In genomic region chr8:11497017-11497990, GRCm38 (mm10) we compare ENCODE assay signal across 8 mouse cellular contexts. TPM values are rescaled to one million over a fixed set of nuclear protein-coding genes. Genes with fewer than 3 reads are reported as not detected.
A peak's percentile ranks its signal among the peaks of the same experiment; 100 is the strongest.
DNase-seq lines count a peak whose midpoint lies in the region; ATAC-seq lines count a peak whose summit lies in the region.

Gene Naxd, plus strand, starts transcription at chr8:11497506.

- intact Hi-C loops in left cerebral cortex, postnatal 10 days (cut with DNase I) = no loop called here

- peak; percentile 80 to 88 for DNase-seq in gastrocnemius, adult 8-10 months (ENCODE audit: low spot score in 2 of 2)
- peak; percentile 61 for DNase-seq in hindlimb bud, embryonic 11.5 days (ENCODE audit: extremely low spot score, low read depth, low spot score)
- peak; percentile 87 to 95 for DNase-seq in left cerebral cortex, postnatal 10 days (ENCODE audit: extremely low spot score in 1 of 2, low spot score in 2 of 2)
- peak; percentile 93 for DNase-seq in right cerebral cortex, postnatal 25 days
- peak; percentile 88 to 89 for DNase-seq in urinary bladder, postnatal 4 days (ENCODE audit: low spot score in 2 of 2)

- ATAC-seq in activated CD4-positive, CD25-positive, alpha-beta regulatory T cell, adult 4 months = peak; percentile 99
- peak; percentile 98 for ATAC-seq in common myeloid progenitor, adult 5-6 weeks (replicated peaks; ENCODE audit: low read depth, poor library complexity, severe bottlenecking)
- ATAC-seq in megakaryocyte-erythroid progenitor cell, adult 5-6 weeks (replicated peaks; ENCODE audit: low FRiP score, low TSS enrichment, poor library complexity, severe bottlenecking) = peak; percentile 99

RNA-seq across cellular contexts. Expression of gene Naxd, which starts in this region (rescaled TPM):
- polyA plus RNA-seq in activated CD4-positive, CD25-positive, alpha-beta regulatory T cell, adult 4 months (2017; shearing (Covaris generic)) = 10 to 100 TPM; 46.7 to 61.4 TPM
- total RNA-seq in common myeloid progenitor, adult 5-6 weeks (2017) = 34.9 and 50.2 TPM in 2 replicates
- total RNA-seq in gastrocnemius, adult 8-10 months (2022) = 10 to 100 TPM; 23.8 to 29.1 (median 26.4) TPM
- total RNA-seq in left cerebral cortex, postnatal 10 days (2021) = 10 to 100 TPM; 55.8 to 60.0 TPM
- total RNA-seq in megakaryocyte-erythroid progenitor cell, adult 5-6 weeks (2014; fragmentation: Nextera tagmentation) = 27.5 and 63.2 TPM in 2 replicates
- total RNA-seq in megakaryocyte-erythroid progenitor cell, adult 5-6 weeks (2017) = 35.5 and 46.5 TPM in 2 replicates

Comparison
In these comparisons a context has a peak if more than half of its experiments do, and no peak if none do; other contexts are left out.
1. Peak in every context shown above with its lines: DNase-seq and ATAC-seq.